Mouse (Mus musculus) CH12.LX (cell line): ENCODE results near the gene Ptx3. TPM values are rescaled to one million over a fixed set of nuclear protein-coding genes. Genes with fewer than 3 reads are reported as not detected.

Experiments used
- DNase-seq: peaks from one replicate; pipeline ENCODE4 v3.0.0-alpha.2; 2013; ENCODE audit errors: extremely low read depth
- H3K27ac ChIP-seq: 2 replicates; pipeline ENCODE4 v1.5.1; 2012; ENCODE audit warnings: low read depth, mild to moderate bottlenecking, control low read depth, moderate library complexity; ENCODE audit not compliant: insufficient read depth
- H3K27me3 ChIP-seq: replicated peaks from 2 replicates; pipeline ENCODE3; 2012; ENCODE audit warnings: inconsistent platforms
- H3K36me3 ChIP-seq, 2 experiments: replicated peaks in 1 of 2; 2 replicates each; pipeline versions ENCODE3 to v1.6.1; 2012; ENCODE audit warnings: inconsistent platforms in 1 of 2, low read length in 1 of 2, mild to moderate bottlenecking in 1 of 2, mixed read lengths in 1 of 2, moderate library complexity in 1 of 2; ENCODE audit not compliant: control insufficient read depth in 1 of 2, insufficient read depth in 1 of 2
- H3K4me1 ChIP-seq, 2 experiments: 2 replicates each; pipeline ENCODE4 v1.6.1; 2012; ENCODE audit warnings: inconsistent platforms in 1 of 2, moderate library complexity in 1 of 2; ENCODE audit not compliant: insufficient read depth in 2 of 2, control insufficient read depth in 1 of 2
- H3K4me2 ChIP-seq: 2 replicates; pipeline ENCODE4 v1.6.1; 2012; ENCODE audit warnings: low read depth, mild to moderate bottlenecking, control low read depth; ENCODE audit not compliant: poor library complexity, insufficient read depth, severe bottlenecking
- H3K4me3 ChIP-seq, 3 experiments: fragments of 150-350 bp in 1 of 3; sonication (generic) in 1 of 3; replicated peaks in 1 of 3; 2 replicates each; pipeline versions ENCODE3 to v1.5.1; 2011 to 2012; ENCODE audit warnings: low read depth in 2 of 3, low read length in 2 of 3, mild to moderate bottlenecking in 2 of 3, moderate library complexity in 2 of 3, control low read depth in 1 of 3, improper control_type of control experiment in 1 of 3, inconsistent platforms in 1 of 3, mixed read lengths in 1 of 3; ENCODE audit not compliant: poor library complexity in 1 of 3
- H3K79me2 ChIP-seq: replicated peaks from 2 replicates; pipeline ENCODE4 v1.6.1; 2012; ENCODE audit warnings: mild to moderate bottlenecking, moderate library complexity; ENCODE audit not compliant: control insufficient read depth, poor library complexity, insufficient read depth, severe bottlenecking; ENCODE audit errors: extremely low read depth
- H3K9ac ChIP-seq: 2 replicates; pipeline ENCODE4 v1.6.1; 2012; ENCODE audit warnings: low read depth, mild to moderate bottlenecking, control low read depth, moderate library complexity; ENCODE audit not compliant: insufficient read depth
- H3K9me3 ChIP-seq: replicated peaks from 2 replicates; pipeline ENCODE3; 2012; ENCODE audit warnings: low read length, inconsistent platforms, mixed read lengths
- BHLHE40 ChIP-seq: IDR thresholded peaks from 2 replicates; pipeline ENCODE4 v1.6.1; 2011; ENCODE audit warnings: mild to moderate bottlenecking, low read depth, low read length, improper control_type of control experiment
- CHD1 ChIP-seq: IDR thresholded peaks from 2 replicates; pipeline ENCODE4 v1.6.1; 2012; ENCODE audit warnings: low read depth, low read length, improper control_type of control experiment, inconsistent platforms
- CHD2 ChIP-seq: IDR thresholded peaks from 2 replicates; pipeline ENCODE4 v1.6.1; 2011; ENCODE audit warnings: low read length, improper control_type of control experiment
- CTCF ChIP-seq, 2 experiments: IDR thresholded peaks in 1 of 2; conservative IDR thresholded peaks in 1 of 2; 2 replicates each; pipeline ENCODE4 v1.5.1; 2011 to 2012; ENCODE audit warnings: low read depth in 2 of 2, low read length in 2 of 2, improper control_type of control experiment in 1 of 2, inconsistent platforms in 1 of 2, mild to moderate bottlenecking in 1 of 2, moderate library complexity in 1 of 2
- ELF1 ChIP-seq: IDR thresholded peaks from 2 replicates; pipeline ENCODE4 v1.6.1; 2014; ENCODE audit warnings: low read depth, mild to moderate bottlenecking, inconsistent platforms, low read length, improper control_type of control experiment
- EP300 ChIP-seq: IDR thresholded peaks from 2 replicates; pipeline ENCODE4 v1.6.1; 2011; ENCODE audit warnings: low read length, improper control_type of control experiment
- ETS1 ChIP-seq: conservative IDR thresholded peaks from 2 replicates; pipeline ENCODE4 v1.6.1; 2012; ENCODE audit warnings: low read depth, mild to moderate bottlenecking, inconsistent platforms, low read length, improper control_type of control experiment, moderate library complexity
- IRF4 ChIP-seq: IDR thresholded peaks from 2 replicates; pipeline ENCODE4 v1.6.1; 2014; ENCODE audit warnings: low read depth, mild to moderate bottlenecking, inconsistent platforms, low read length, improper control_type of control experiment
- JUN ChIP-seq: IDR thresholded peaks from 2 replicates; pipeline ENCODE4 v1.6.1; 2011; ENCODE audit warnings: low read depth, mild to moderate bottlenecking, low read length, improper control_type of control experiment, moderate library complexity; ENCODE audit not compliant: insufficient read depth
- JUND ChIP-seq: conservative IDR thresholded peaks from 2 replicates; pipeline ENCODE4 v1.6.1; 2011; ENCODE audit warnings: low read depth, low read length, improper control_type of control experiment
- MAZ ChIP-seq: IDR thresholded peaks from 2 replicates; pipeline ENCODE4 v1.6.1; 2012; ENCODE audit warnings: low read depth, mild to moderate bottlenecking, inconsistent platforms, low read length, improper control_type of control experiment, moderate library complexity
- MEF2A ChIP-seq: IDR thresholded peaks from 2 replicates; pipeline ENCODE4 v1.6.1; 2014; ENCODE audit warnings: low read depth, mild to moderate bottlenecking, inconsistent platforms, low read length, improper control_type of control experiment, borderline replicate concordance
- MYC ChIP-seq: IDR thresholded peaks from 2 replicates; pipeline ENCODE4 v1.6.1; 2011; ENCODE audit warnings: low read depth, mild to moderate bottlenecking, improper control_type of control experiment, low read length
- NELFE ChIP-seq: IDR thresholded peaks from 2 replicates; pipeline ENCODE4 v1.6.1; 2011; ENCODE audit warnings: low read depth, low read length, improper control_type of control experiment
- NRF1 ChIP-seq: IDR thresholded peaks from 2 replicates; pipeline ENCODE4 v1.6.1; 2014; ENCODE audit warnings: low read depth, mild to moderate bottlenecking, inconsistent platforms, low read length, improper control_type of control experiment, moderate library complexity
- PAX5 ChIP-seq: IDR thresholded peaks from 2 replicates; pipeline ENCODE4 v1.6.1; 2012; ENCODE audit warnings: low read length, inconsistent platforms, mixed read lengths
- POLR2AphosphoS2 ChIP-seq: IDR thresholded peaks from 2 replicates; pipeline ENCODE4 v1.6.1; 2011; ENCODE audit warnings: low read depth, low read length, improper control_type of control experiment
- RCOR1 ChIP-seq: conservative IDR thresholded peaks from 2 replicates; pipeline ENCODE4 v1.6.1; 2012; ENCODE audit warnings: low read depth, mild to moderate bottlenecking, inconsistent platforms, low read length, improper control_type of control experiment
- SIN3A ChIP-seq: IDR thresholded peaks from 2 replicates; pipeline ENCODE4 v1.6.1; 2012; ENCODE audit warnings: low read length, improper control_type of control experiment, inconsistent platforms
- TBP ChIP-seq: conservative IDR thresholded peaks from 2 replicates; pipeline ENCODE4 v1.6.1; 2011; ENCODE audit warnings: low read depth, low read length, improper control_type of control experiment
- UBTF ChIP-seq: IDR thresholded peaks from 2 replicates; pipeline ENCODE4 v1.6.1; 2012; ENCODE audit warnings: low read depth, mild to moderate bottlenecking, inconsistent platforms, low read length, improper control_type of control experiment, moderate library complexity
- USF1 ChIP-seq: IDR thresholded peaks from 2 replicates; pipeline ENCODE4 v1.6.1; 2014; ENCODE audit warnings: low read depth, mild to moderate bottlenecking, inconsistent platforms, low read length, improper control_type of control experiment
- ZKSCAN1 ChIP-seq: IDR thresholded peaks from 2 replicates; pipeline ENCODE4 v1.6.1; 2012; ENCODE audit warnings: low read depth, inconsistent platforms, low read length, improper control_type of control experiment, borderline replicate concordance
- ZMIZ1 ChIP-seq: IDR thresholded peaks from 2 replicates; pipeline ENCODE4 v1.6.1; 2012; ENCODE audit warnings: low read depth, mild to moderate bottlenecking, inconsistent platforms, low read length, improper control_type of control experiment
- ZNF384 ChIP-seq: IDR thresholded peaks from 2 replicates; pipeline ENCODE4 v1.6.1; 2012; ENCODE audit warnings: low read depth, low read length, improper control_type of control experiment, inconsistent platforms
- dilution Hi-C: fragments of 300-500 bp; cut with MboI; formaldehyde crosslinking; loops from 2 replicates; pipeline ENCODE4 v1.14.3; 2020; ENCODE audit warnings: low sequenced_read_pairs; ENCODE audit not compliant: extremely low pct_unique_long_range_greater_than_20kb, extremely low pct_ligation_motif_present
- in situ Hi-C: fragments of 300-500 bp; cut with MboI; formaldehyde crosslinking; loops from 3 replicates; pipeline ENCODE4 v1.14.3; 2019; ENCODE audit warnings: low sequenced_read_pairs, low pct_ligation_motif_present, low pct_unique_long_range_greater_than_20kb, mixed read lengths
- polyA plus RNA-seq: library from polyadenylated mRNA; unstranded; fragments of >175 nt; gene quantifications from 2 replicates; pipeline ENCODE4 v1.2.1, GENCODE M21; 2012; ENCODE audit warnings: low read depth; ENCODE audit not compliant: insufficient read length
- total RNA-seq, 2 experiments: library from RNA; depleted of rRNA; stranded (reverse); fragments of 300-350 nt in 1 of 2; fragments of >200 nt in 1 of 2; gene quantifications; 2 replicates each; pipeline ENCODE4 v1.2.3; 2012 to 2014

Ptx3 gene
- total and polyA plus RNA-seq, 3 experiments, result not detected

GRCm38 (mm10) chr3:66240476-66240875 lies 20.8 kb downstream of the Ptx3 start:
- DNase-seq, result peak; percentile 34
- Histone ChIP-seq H3K4me1 (peaks cover 0 to 4% of the 10 kb centered on the region in 2 experiments; a peak in 1 of 4 replicates), H3K27ac (no peak overlapping the region), H3K27me3 (no peaks in the 10 kb centered on the region), H3K4me3 (no peak overlapping the region), H3K9me3 (no peaks in the 10 kb centered on the region), H3K9ac (no peak overlapping the region), H3K4me2 (no peak overlapping the region), H3K36me3 (no peaks in the 10 kb centered on the region), H3K79me2 (no peaks in the 10 kb centered on the region)
- in situ Hi-C loops, result no loop called here
- dilution Hi-C loops, result no loop called here
- TF ChIP-seq IRF4, result 0 out of 2 replicates have a peak, but pooled peaks have one; percentile 27
- peak; percentile 42; the same call in 1 of the 2 replicates for TF ChIP-seq JUND
- no peak for TF ChIP-seq NELFE
- no peak for TF ChIP-seq CHD1
- TF ChIP-seq CTCF (conservative IDR thresholded peaks at IDR 0.05 in 1 of 2, IDR thresholded peaks at IDR 0.05 in 1 of 2; ENCODE audit: low read depth in 2 of 2, low read length in 2 of 2), result no peak
- 0 out of 2 replicates have a peak, but pooled peaks have one; percentile 25 for TF ChIP-seq SIN3A
- no peak for TF ChIP-seq MYC
- no peak for TF ChIP-seq RCOR1
- TF ChIP-seq PAX5, result no peak
- TF ChIP-seq USF1, result no peak
- TF ChIP-seq BHLHE40, result no peak
- peak; percentile 31; the same call in 1 of the 2 replicates for TF ChIP-seq JUN
- TF ChIP-seq UBTF, result no peak
- TF ChIP-seq EP300, result no peak
- TF ChIP-seq ETS1, result peak; percentile 84
- no peak for TF ChIP-seq MEF2A
- TF ChIP-seq TBP, result no peak

- dilution Hi-C loops (no loop called here), in situ Hi-C loops (no loop called here)
- Histone ChIP-seq H3K27ac (no peak overlapping the region), H3K9ac (no peak overlapping the region), H3K9me3 (no peaks in the 10 kb centered on the region), H3K4me3 (no peak overlapping the region), H3K36me3 (no peaks in the 10 kb centered on the region), H3K79me2 (no peaks in the 10 kb centered on the region), H3K4me1 (no peaks in the 10 kb centered on the region), H3K4me2 (no peak overlapping the region), H3K27me3 (no peaks in the 10 kb centered on the region)
- no peak for DNase-seq
- TF ChIP-seq PAX5 (no peak), NRF1 (no peak), POLR2AphosphoS2 (no peak), NELFE (no peak), IRF4 (no peak), MAZ (no peak), ELF1 (no peak), ZMIZ1 (no peak), TBP (no peak), ZKSCAN1 (no peak), ZNF384 (no peak), CHD2 (no peak), BHLHE40 (no peak), USF1 (no peak), EP300 (no peak), JUN (no peak), RCOR1 (no peak)
- TF ChIP-seq, all 38 proteins: peak for 0
Observed at GRCm38 (mm10) chr3:66251842-66252241, 32.1 kb downstream of the Ptx3 start.
